Mouse (Mus musculus) MEL (cell line): ENCODE data around the gene Rpl13a. TPM values are rescaled to one million over a fixed set of nuclear protein-coding genes. Genes with fewer than 3 reads are reported as not detected.

ENCODE experiments used
- DNase-seq: peaks from one replicate; pipeline ENCODE4 v3.0.0; 2011; ENCODE audit warnings: low read depth, low spot score
- H3K27ac ChIP-seq: 2 replicates; pipeline ENCODE4 v1.5.1; 2012; ENCODE audit warnings: low read depth, mild to moderate bottlenecking, control low read depth, low read length, moderate library complexity; ENCODE audit not compliant: control insufficient read depth
- H3K27me3 ChIP-seq, 2 experiments: fragments of 150-350 bp in 1 of 2; sonication (generic) in 1 of 2; 2 replicates each; pipeline ENCODE4 v1.6.1; 2012; ENCODE audit warnings: low read length in 2 of 2, mild to moderate bottlenecking in 2 of 2, improper control_type of control experiment in 1 of 2, moderate library complexity in 1 of 2; ENCODE audit not compliant: insufficient read depth in 2 of 2, control insufficient read depth in 1 of 2
- H3K36me3 ChIP-seq, 2 experiments: 2 replicates each; pipeline ENCODE4 v1.6.1; 2012 to 2014; ENCODE audit warnings: low read length in 2 of 2, improper control_type of control experiment in 1 of 2, inconsistent platforms in 1 of 2, mild to moderate bottlenecking in 1 of 2; ENCODE audit not compliant: insufficient read depth in 2 of 2, control insufficient read depth in 1 of 2
- H3K4me1 ChIP-seq, 2 experiments: fragments of 150-350 bp in 1 of 2; sonication (generic) in 1 of 2; 2 replicates each; pipeline ENCODE4 v1.6.1; 2012; ENCODE audit warnings: low read length in 2 of 2, improper control_type of control experiment in 1 of 2, mild to moderate bottlenecking in 1 of 2; ENCODE audit not compliant: insufficient read depth in 2 of 2, control insufficient read depth in 1 of 2
- H3K4me3 ChIP-seq, 2 experiments: fragments of 150-350 bp in 1 of 2; sonication (generic) in 1 of 2; 2 replicates each; pipeline ENCODE4 v1.5.1; 2012; ENCODE audit warnings: low read depth in 2 of 2, low read length in 2 of 2, mild to moderate bottlenecking in 2 of 2, moderate library complexity in 2 of 2, control low read depth in 1 of 2, improper control_type of control experiment in 1 of 2; ENCODE audit not compliant: control insufficient read depth in 1 of 2, insufficient read depth in 1 of 2
- H3K79me2 ChIP-seq: 2 replicates; pipeline ENCODE4 v1.6.1; 2012; ENCODE audit warnings: mild to moderate bottlenecking, low read length, moderate library complexity; ENCODE audit not compliant: control insufficient read depth, poor library complexity, insufficient read depth
- H3K9ac ChIP-seq: 2 replicates; pipeline ENCODE4 v1.6.1; 2012; ENCODE audit warnings: low read depth, mild to moderate bottlenecking, control low read depth, low read length, moderate library complexity; ENCODE audit not compliant: control insufficient read depth, poor library complexity, severe bottlenecking
- H3K9me3 ChIP-seq: fragments of 150-350 bp; sonication (generic); replicated peaks from 2 replicates; pipeline ENCODE4 v1.6.1; 2012; ENCODE audit warnings: mild to moderate bottlenecking, low read length, improper control_type of control experiment, moderate library complexity; ENCODE audit not compliant: insufficient read depth
- BHLHE40 ChIP-seq: IDR thresholded peaks from 2 replicates; pipeline ENCODE4 v1.6.1; 2012; ENCODE audit warnings: low read depth, mild to moderate bottlenecking, inconsistent platforms, low read length, improper control_type of control experiment, borderline replicate concordance
- CHD1 ChIP-seq: IDR thresholded peaks from 2 replicates; pipeline ENCODE4 v1.6.1; 2012; ENCODE audit warnings: low read depth, mild to moderate bottlenecking, inconsistent platforms, low read length, improper control_type of control experiment
- CHD2 ChIP-seq: IDR thresholded peaks from 2 replicates; pipeline ENCODE4 v1.6.1; 2011; ENCODE audit warnings: low read length, improper control_type of control experiment
- ETS1 ChIP-seq: IDR thresholded peaks from 2 replicates; pipeline ENCODE4 v1.6.1; 2012; ENCODE audit warnings: low read depth, mild to moderate bottlenecking, inconsistent platforms, low read length, improper control_type of control experiment, moderate library complexity
- GABPA ChIP-seq: IDR thresholded peaks from 2 replicates; pipeline ENCODE4 v1.6.1; 2012; ENCODE audit warnings: low read depth, mild to moderate bottlenecking, inconsistent platforms, low read length, improper control_type of control experiment, moderate library complexity
- GATA1 ChIP-seq: IDR thresholded peaks from 2 replicates; pipeline ENCODE4 v1.6.1; 2011; ENCODE audit warnings: low read depth, low read length, improper control_type of control experiment
- KAT2A ChIP-seq: conservative IDR thresholded peaks from 2 replicates; pipeline ENCODE4 v1.6.1; 2012; ENCODE audit warnings: low read depth, low read length, improper control_type of control experiment, inconsistent platforms
- MAFK ChIP-seq: IDR thresholded peaks from 2 replicates; pipeline ENCODE4 v1.6.1; 2011; ENCODE audit warnings: low read depth, mild to moderate bottlenecking, low read length, improper control_type of control experiment, borderline replicate concordance
- MAX ChIP-seq: IDR thresholded peaks from 2 replicates; pipeline ENCODE4 v1.6.1; 2011; ENCODE audit warnings: low read length, improper control_type of control experiment
- MEF2A ChIP-seq: IDR thresholded peaks from 2 replicates; pipeline ENCODE4 v1.6.1; 2014; ENCODE audit warnings: low read depth, mild to moderate bottlenecking, inconsistent platforms, low read length, improper control_type of control experiment; ENCODE audit not compliant: poor library complexity, insufficient replicate concordance, severe bottlenecking; ENCODE audit errors: extremely low read depth
- MXI1 ChIP-seq: IDR thresholded peaks from 2 replicates; pipeline ENCODE4 v1.6.1; 2011; ENCODE audit warnings: mild to moderate bottlenecking, low read depth, low read length, improper control_type of control experiment
- NELFE ChIP-seq: IDR thresholded peaks from 2 replicates; pipeline ENCODE4 v1.6.1; 2011; ENCODE audit warnings: low read depth, low read length, improper control_type of control experiment
- POLR2AphosphoS2 ChIP-seq: IDR thresholded peaks from 2 replicates; pipeline ENCODE4 v1.6.1; 2011; ENCODE audit warnings: low read length, improper control_type of control experiment
- POLR2AphosphoS5 ChIP-seq: IDR thresholded peaks from 2 replicates; pipeline ENCODE4 v1.6.1; 2012; ENCODE audit warnings: low read depth, borderline replicate concordance, mild to moderate bottlenecking, inconsistent platforms, low read length, moderate library complexity, mixed read lengths
- RAD21 ChIP-seq: IDR thresholded peaks from 2 replicates; pipeline ENCODE4 v1.6.1; 2011; ENCODE audit warnings: mild to moderate bottlenecking, low read depth, low read length, improper control_type of control experiment
- RCOR1 ChIP-seq: IDR thresholded peaks from 2 replicates; pipeline ENCODE4 v1.6.1; 2012; ENCODE audit warnings: low read depth, mild to moderate bottlenecking, inconsistent platforms, low read length, improper control_type of control experiment
- SIN3A ChIP-seq: IDR thresholded peaks from 2 replicates; pipeline ENCODE4 v1.6.1; 2012; ENCODE audit warnings: low read length, improper control_type of control experiment, inconsistent platforms
- SMC3 ChIP-seq: IDR thresholded peaks from 2 replicates; pipeline ENCODE4 v1.6.1; 2011; ENCODE audit warnings: low read depth, low read length, improper control_type of control experiment
- TAL1 ChIP-seq: IDR thresholded peaks from 2 replicates; pipeline ENCODE4 v1.6.1; 2012; ENCODE audit warnings: mild to moderate bottlenecking, inconsistent platforms, low read length, moderate library complexity, mixed read lengths
- TBP ChIP-seq: IDR thresholded peaks from 2 replicates; pipeline ENCODE4 v1.8.0; 2011; ENCODE audit warnings: low read depth, low read length, improper control_type of control experiment
- TCF12 ChIP-seq: IDR thresholded peaks from 2 replicates; pipeline ENCODE4 v1.6.1; 2014; ENCODE audit warnings: low read depth, mild to moderate bottlenecking, inconsistent platforms, low read length, improper control_type of control experiment, moderate library complexity
- UBTF ChIP-seq: IDR thresholded peaks from 2 replicates; pipeline ENCODE4 v1.6.1; 2012; ENCODE audit warnings: low read depth, mild to moderate bottlenecking, inconsistent platforms, low read length, improper control_type of control experiment, moderate library complexity, borderline replicate concordance; ENCODE audit not compliant: insufficient read depth
- USF1 ChIP-seq: IDR thresholded peaks from 2 replicates; pipeline ENCODE4 v1.6.1; 2014; ENCODE audit warnings: low read depth, mild to moderate bottlenecking, inconsistent platforms, low read length, improper control_type of control experiment, moderate library complexity
- USF2 ChIP-seq, 2 experiments: IDR thresholded peaks; 2 replicates each; pipeline ENCODE4 v1.6.1; 2011 to 2012; ENCODE audit warnings: improper control_type of control experiment in 2 of 2, low read length in 2 of 2, borderline replicate concordance in 1 of 2, inconsistent platforms in 1 of 2, low read depth in 1 of 2, mild to moderate bottlenecking in 1 of 2; ENCODE audit not compliant: insufficient read depth in 1 of 2
- ZC3H11A ChIP-seq: IDR thresholded peaks from 2 replicates; pipeline ENCODE4 v1.6.1; 2012; ENCODE audit warnings: low read depth, mild to moderate bottlenecking, inconsistent platforms, low read length, improper control_type of control experiment
- ZKSCAN1 ChIP-seq: IDR thresholded peaks from 2 replicates; pipeline ENCODE4 v1.6.1; 2012; ENCODE audit warnings: low read depth, mild to moderate bottlenecking, inconsistent platforms, low read length, improper control_type of control experiment, moderate library complexity
- ZMIZ1 ChIP-seq: IDR thresholded peaks from 2 replicates; pipeline ENCODE4 v1.6.1; 2012; ENCODE audit warnings: low read depth, mild to moderate bottlenecking, inconsistent platforms, low read length, improper control_type of control experiment, moderate library complexity
- polyA plus RNA-seq, 2 experiments: library from polyadenylated mRNA; stranded (reverse) in 1 of 2; unstranded in 1 of 2; fragments of >175 nt in 1 of 2; fragments of >200 nt in 1 of 2; gene quantifications; 2 replicates each; pipeline versions ENCODE4 v1.2.1 to v1.2.4; 2012; ENCODE audit warnings: low replicate concordance in 2 of 2, low read depth in 1 of 2; ENCODE audit not compliant: insufficient read length in 2 of 2, insufficient read depth in 1 of 2, missing spikeins in 1 of 2
- total RNA-seq: library from RNA; depleted of rRNA; stranded (reverse); fragments of 300-350 nt; gene quantifications from 2 replicates; pipeline ENCODE4 v1.2.3, GENCODE M21; 2012

Gene Rpl13a
- total and polyA plus RNA-seq, 3 experiments: 2,091 to 3,727 (median 3,160) TPM

GRCm38 (mm10) chr7:45138403-45138802, 9.8 kb upstream of the Rpl13a start:
- H3K4me1 ChIP-seq: peaks cover 11 to 27% of the 10 kb centered on the region in 2 experiments
- TF ChIP-seq POLR2AphosphoS2 (no peak), TBP (peak; percentile 98), MAX (no peak), USF2 (IDR thresholded peaks at IDR 0.05; ENCODE audit: borderline replicate concordance in 1 of 2, insufficient read depth in 1 of 2, low read depth in 1 of 2, low read length in 2 of 2) (no peak), UBTF (no peak), ZMIZ1 (no peak), TCF12 (no peak)
- peak; percentile 39 for DNase-seq
- H3K9me3 ChIP-seq: no peaks in the 10 kb centered on the region
- H3K9ac ChIP-seq: no peak overlapping the region
- peak overlapping the region; percentile 80; the same call in 1 of the 2 replicates for H3K27ac ChIP-seq
- no peak overlapping the region for H3K4me3 ChIP-seq
- no peaks in the 10 kb centered on the region for H3K27me3 ChIP-seq
- H3K36me3 ChIP-seq: peaks cover 0 to 14% of the 10 kb centered on the region in 2 experiments; a peak in 2 of 4 replicates
- no peaks in the 10 kb centered on the region; the same call in 1 of the 2 replicates for H3K79me2 ChIP-seq

- H3K9ac ChIP-seq: peak overlapping the region; percentile 75
- no peaks in the 10 kb centered on the region for H3K9me3 ChIP-seq
- H3K79me2 ChIP-seq: no peaks in the 10 kb centered on the region; the same call in 1 of the 2 replicates
- H3K36me3 ChIP-seq: peaks cover 0 to 16% of the 10 kb centered on the region in 2 experiments; a peak in 2 of 4 replicates
- no peaks in the 10 kb centered on the region for H3K27me3 ChIP-seq
- DNase-seq: peak; percentile 98
- H3K4me1 ChIP-seq: peaks cover 11 to 27% of the 10 kb centered on the region in 2 experiments
- peak overlapping the region; percentile 92 for H3K27ac ChIP-seq
- peak overlapping the region in 1 of 2 experiments; percentile 74; a peak in 2 of 4 replicates for H3K4me3 ChIP-seq
- TF ChIP-seq ETS1 (peak; percentile 94), GATA1 (peak; percentile 99), GABPA (no peak), CHD2 (peak; percentile 62), USF1 (peak; percentile 53; the same call in 1 of the 2 replicates), RCOR1 (peak; percentile 93), CHD1 (no peak), NELFE (peak; percentile 42; the same call in 1 of the 2 replicates), MAX (peak; percentile 65; the same call in 1 of the 2 replicates), SMC3 (no peak), POLR2AphosphoS5 (no peak), USF2 (IDR thresholded peaks at IDR 0.05; ENCODE audit: borderline replicate concordance in 1 of 2, insufficient read depth in 1 of 2, low read depth in 1 of 2, low read length in 2 of 2) (no peak), SIN3A (peak; percentile 97), MEF2A (0 out of 2 replicates have a peak, but pooled peaks have one; percentile 30), ZC3H11A (no peak), MAFK (peak; percentile 74), BHLHE40 (peak; percentile 62; the same call in 1 of the 2 replicates), TAL1 (peak; percentile 96), ZMIZ1 (0 out of 2 replicates have a peak, but pooled peaks have one; percentile 39), ZKSCAN1 (no peak), POLR2AphosphoS2 (0 out of 2 replicates have a peak, but pooled peaks have one; percentile 35), KAT2A (no peak; the same call in 1 of the 2 replicates), RAD21 (no peak), MXI1 (peak; percentile 78), UBTF (no peak)
Measured at GRCm38 (mm10) chr7:45137171-45138006, 8.8 kb upstream of the Rpl13a start.
